Mouse (Mus musculus) thymus, adult 2 months (tissue): ENCODE measurements around the gene Zmynd19. TPM values are rescaled to one million over a fixed set of nuclear protein-coding genes. Genes with fewer than 3 reads are reported as not detected.

Source experiments
- DNase-seq: peaks from one replicate; pipeline ENCODE4 v3.0.0; 2021
- H3K27ac ChIP-seq: fragments of 200-500 bp; 2 replicates; pipeline ENCODE4 v1.5.1; 2012; ENCODE audit warnings: low read length, control low read depth; ENCODE audit not compliant: control insufficient read depth, insufficient read depth
- H3K27me3 ChIP-seq: fragments of 200-500 bp; 2 replicates; pipeline ENCODE4 v1.6.1; 2012; ENCODE audit warnings: mild to moderate bottlenecking, low read length, moderate library complexity, mixed read lengths; ENCODE audit not compliant: control insufficient read depth, insufficient read depth
- H3K36me3 ChIP-seq: fragments of 200-500 bp; 2 replicates; pipeline ENCODE4 v1.6.1; 2012; ENCODE audit warnings: mild to moderate bottlenecking, low read length, moderate library complexity; ENCODE audit not compliant: control insufficient read depth, insufficient read depth
- H3K4me1 ChIP-seq: fragments of 200-500 bp; replicated peaks from 2 replicates; pipeline ENCODE4 v1.6.1; 2012; ENCODE audit warnings: low read length; ENCODE audit not compliant: control insufficient read depth, insufficient read depth
- H3K4me3 ChIP-seq: fragments of 200-500 bp; 2 replicates; pipeline ENCODE4 v1.5.1; 2012; ENCODE audit warnings: mild to moderate bottlenecking, low read length, control low read depth, moderate library complexity; ENCODE audit not compliant: control insufficient read depth, insufficient read depth
- CTCF ChIP-seq: fragments of 200-500 bp; IDR thresholded peaks from 2 replicates; pipeline ENCODE4 v1.5.1; 2012; ENCODE audit warnings: mild to moderate bottlenecking, control low read depth, low read length, moderate library complexity, borderline replicate concordance; ENCODE audit not compliant: control insufficient read depth, poor library complexity, insufficient read depth; ENCODE audit errors: extremely low read depth
- POLR2A ChIP-seq: fragments of 200-500 bp; IDR thresholded peaks from 2 replicates; pipeline ENCODE4 v1.6.1; 2012; ENCODE audit warnings: mild to moderate bottlenecking, low read length, control low read depth, moderate library complexity; ENCODE audit not compliant: control insufficient read depth, poor library complexity, insufficient read depth; ENCODE audit errors: extremely low read depth
- WGBS: fragments of 180-500 bp; shearing (Covaris S2); methylation state at CpG from one replicate; pipeline ENCODE4 v1.1.7; 2018; 5-methylcytosine and 5-hydroxymethylcytosine counted together
- polyA plus RNA-seq: library from polyadenylated mRNA; depleted of rRNA; stranded (reverse); fragments of >200 nt; gene quantifications from 2 replicates; pipeline ENCODE4 v1.2.3, GENCODE M21; 2012

Zmynd19 gene
- polyA plus RNA-seq, 1 experiment, result 11.0 TPM

GRCm38 (mm10) chr2:24925284-24925683 is 24.3 kb upstream of the Zmynd19 start:
- no peak overlapping the region for H3K27ac ChIP-seq

GRCm38 (mm10) chr2:24926345-24926964 is 23.1 kb upstream of the Zmynd19 start:
- Histone ChIP-seq H3K27ac (no peak overlapping the region), H3K27me3 (no peaks in the 10 kb centered on the region), H3K36me3 (peaks cover 9% of the 10 kb centered on the region; the same call in 1 of the 2 replicates), H3K4me3 (no peak overlapping the region), H3K4me1 (no peaks in the 10 kb centered on the region)
- 85% methylated on average over 9 of the region's 9 CpGs for WGBS
- TF ChIP-seq CTCF (no peak), POLR2A (no peak)
- no peak for DNase-seq

More at GRCm38 (mm10) chr2:24925284-24925683, 24.3 kb upstream of the Zmynd19 start:
- TF ChIP-seq CTCF, result no peak
- TF ChIP-seq POLR2A, result no peak
- Histone ChIP-seq H3K4me1 (no peaks in the 10 kb centered on the region), H3K36me3 (peaks cover 9% of the 10 kb centered on the region; the same call in 1 of the 2 replicates), H3K27me3 (no peaks in the 10 kb centered on the region), H3K4me3 (no peak overlapping the region)
- 95% methylated on average over 8 of the region's 8 CpGs for WGBS
- no peak for DNase-seq

- H3K27ac ChIP-seq, result no peak overlapping the region
- no peak overlapping the region for H3K4me3 ChIP-seq
- DNase-seq, result no peak
- no peaks in the 10 kb centered on the region for H3K4me1 ChIP-seq
- H3K27me3 ChIP-seq, result no peaks in the 10 kb centered on the region
- peaks cover 9% of the 10 kb centered on the region; the same call in 1 of the 2 replicates for H3K36me3 ChIP-seq
- TF ChIP-seq CTCF (no peak), POLR2A (no peak)
- WGBS, result 57% methylated on average over 7 of the region's 7 CpGs
Observed at GRCm38 (mm10) chr2:24926965-24927358, 22.6 kb upstream of the Zmynd19 start.

DNA sequence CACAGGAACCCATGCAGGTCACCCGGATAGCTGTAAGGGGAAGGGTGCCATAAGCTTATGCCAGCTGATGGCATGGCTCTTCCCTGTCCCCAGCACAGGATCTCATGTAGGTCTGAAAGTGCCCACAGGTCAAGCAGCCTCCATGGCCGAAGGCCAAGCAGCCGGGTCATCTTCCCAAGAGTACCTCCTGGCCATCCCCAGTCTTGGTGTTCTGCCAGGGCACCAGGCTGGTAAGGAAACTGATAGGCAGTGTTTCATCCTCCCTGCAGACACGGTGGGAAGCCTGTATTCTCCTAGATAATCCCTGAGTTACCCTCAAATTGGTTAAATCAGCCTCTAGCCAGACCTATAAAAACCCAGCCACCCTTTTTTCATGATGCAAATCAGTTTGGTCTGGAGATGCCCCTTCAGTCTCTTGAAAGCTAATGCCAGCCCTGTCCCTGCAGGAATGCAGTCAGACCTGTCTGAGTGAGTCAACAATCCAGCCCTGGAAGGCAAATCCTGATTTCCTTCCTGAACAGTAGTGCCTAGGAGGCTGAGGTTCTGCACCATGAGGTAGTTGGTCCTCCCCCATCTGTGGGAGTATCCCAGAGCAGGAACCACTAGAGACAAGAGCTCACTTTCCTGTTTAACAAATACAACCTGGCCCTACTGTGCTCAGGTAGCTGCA is 21.6 kb upstream of the Zmynd19 start:
- no peak overlapping the region for H3K27ac ChIP-seq
- no peaks in the 10 kb centered on the region for H3K27me3 ChIP-seq
- 95% methylated on average over 4 of the region's 4 CpGs for WGBS
- no peak overlapping the region for H3K4me3 ChIP-seq
- TF ChIP-seq POLR2A (no peak), CTCF (no peak)
- no peaks in the 10 kb centered on the region for H3K4me1 ChIP-seq
- peaks cover 9% of the 10 kb centered on the region; the same call in 1 of the 2 replicates for H3K36me3 ChIP-seq
- DNase-seq, result no peak

DNA sequence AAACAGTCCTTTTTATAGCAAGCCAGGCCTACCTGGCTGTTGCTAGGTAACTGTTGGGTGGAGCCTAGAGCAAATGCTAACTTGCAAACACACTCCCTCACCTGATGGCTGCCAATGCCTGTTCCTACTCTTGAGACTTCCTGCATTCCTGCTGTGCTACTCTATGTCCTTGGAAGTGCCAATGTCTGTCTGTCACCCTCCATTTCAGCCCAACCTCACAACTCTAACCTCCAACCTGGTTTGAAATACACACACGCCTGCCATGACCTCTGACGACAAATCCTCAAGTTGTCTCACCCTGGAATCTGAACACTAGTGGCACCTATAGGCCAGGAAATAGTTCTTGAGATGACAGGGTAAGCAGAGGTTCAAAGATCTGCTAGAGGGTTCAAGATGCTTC is 20.5 kb upstream of the Zmynd19 start:
- Histone ChIP-seq H3K27me3 (no peaks in the 10 kb centered on the region), H3K4me3 (no peak overlapping the region), H3K27ac (no peak overlapping the region), H3K36me3 (peaks cover 9% of the 10 kb centered on the region; the same call in 1 of the 2 replicates), H3K4me1 (peaks cover 4% of the 10 kb centered on the region)
- TF ChIP-seq CTCF (no peak), POLR2A (no peak)
- WGBS, result 89% methylated on average over 2 of the region's 2 CpGs
- DNase-seq, result no peak

DNA sequence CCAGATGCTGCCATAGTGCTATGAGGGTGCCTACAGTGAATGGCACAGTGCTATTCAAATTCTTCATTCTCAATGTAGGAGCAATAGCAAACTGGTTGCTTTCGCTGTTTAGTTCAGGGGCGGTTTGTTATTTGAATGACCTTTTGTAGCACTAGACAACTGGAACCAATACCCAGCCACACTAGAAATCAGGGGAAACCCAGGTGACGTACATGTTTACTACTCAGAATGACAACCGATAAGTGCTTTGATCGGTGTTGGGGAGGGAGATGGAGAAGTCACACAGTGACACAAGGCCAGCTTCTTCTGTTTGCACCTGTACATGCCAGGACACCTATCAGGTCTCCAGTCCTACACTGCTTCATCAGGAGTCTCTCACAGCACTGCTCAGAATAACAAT is 20.0 kb upstream of the Zmynd19 start:
- H3K27ac ChIP-seq, result no peak overlapping the region
- peaks cover 8% of the 10 kb centered on the region for H3K4me1 ChIP-seq
- no peak overlapping the region for H3K4me3 ChIP-seq
- H3K27me3 ChIP-seq, result no peaks in the 10 kb centered on the region
- 97% methylated on average over 5 of the region's 5 CpGs for WGBS
- DNase-seq, result no peak
- no peak for TF ChIP-seq CTCF
- TF ChIP-seq POLR2A, result no peak
- H3K36me3 ChIP-seq, result peaks cover 9% of the 10 kb centered on the region; the same call in 1 of the 2 replicates
